Mouse (Mus musculus) kidney, adult 2 months (tissue): ENCODE measurements at regions not wholly inside any gene's neighbourhood (a gene's known extent, or its start where the extent isn't known, plus 50 kb on each side); places are given as distances from the start of the nearest gene placed in this dataset.

Experiments
- CTCF ChIP-seq: fragments of 200-500 bp; conservative IDR thresholded peaks from 2 replicates; pipeline ENCODE4 v1.5.1; 2011; ENCODE audit warnings: low read depth, mild to moderate bottlenecking, control low read depth, low read length, moderate library complexity, mixed read lengths; ENCODE audit not compliant: insufficient read depth, insufficient read length
- POLR2A ChIP-seq: fragments of 200-500 bp; IDR thresholded peaks from one replicate; pipeline ENCODE4 v1.6.1; 2011; ENCODE audit warnings: low read depth, low read length, control low read depth

GRCm38 (mm10) chr19:21159189-21160137 is 112.6 kb upstream of the Zfand5 start:
- TF ChIP-seq CTCF = no peak
- TF ChIP-seq POLR2A = no peak
